Mouse (Mus musculus): ENCODE measurements at regions not wholly inside any gene's neighbourhood (a gene's known extent, or its start where the extent isn't known, plus 50 kb on each side); places are given as distances from the start of the nearest gene placed in this dataset.

DNA sequence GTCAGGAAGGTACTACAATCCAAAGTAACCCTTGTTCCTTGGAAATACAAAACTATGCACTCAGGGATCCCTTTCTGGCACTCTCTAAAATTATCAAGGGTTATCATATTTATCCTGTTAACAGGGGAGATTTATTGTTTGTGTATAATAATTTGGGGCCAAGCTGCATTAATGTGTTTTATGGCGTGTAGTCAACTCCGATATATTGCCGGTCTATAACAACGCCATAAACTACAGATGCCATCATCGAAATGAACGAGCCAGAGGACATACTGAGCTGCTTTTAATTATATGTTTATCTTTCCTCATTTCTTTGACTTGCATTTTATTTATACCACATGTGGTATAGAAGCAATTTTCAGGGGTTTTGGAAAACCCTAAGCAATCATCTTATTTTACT, 147.2 kb downstream of the Nr2f2 start:
- no peak for DNase-seq (ENCODE audit: low spot score)

GRCm38 (mm10) chr7:70217137-70217536, 149.4 kb downstream of the Nr2f2 start:
- DNase-seq (ENCODE audit: low spot score) = no peak

- DNase-seq (ENCODE audit: low spot score) = no peak
Measured at GRCm38 (mm10) chr7:70213970-70214520, 152.5 kb downstream of the Nr2f2 start.

GRCm38 (mm10) chr7:70205900-70206299, 160.6 kb downstream of the Nr2f2 start:
- no peak for DNase-seq (ENCODE audit: low spot score)

- DNase-seq (ENCODE audit: low spot score) = no peak
Measured at GRCm38 (mm10) chr7:70200188-70200587, 166.3 kb downstream of the Nr2f2 start.

DNA sequence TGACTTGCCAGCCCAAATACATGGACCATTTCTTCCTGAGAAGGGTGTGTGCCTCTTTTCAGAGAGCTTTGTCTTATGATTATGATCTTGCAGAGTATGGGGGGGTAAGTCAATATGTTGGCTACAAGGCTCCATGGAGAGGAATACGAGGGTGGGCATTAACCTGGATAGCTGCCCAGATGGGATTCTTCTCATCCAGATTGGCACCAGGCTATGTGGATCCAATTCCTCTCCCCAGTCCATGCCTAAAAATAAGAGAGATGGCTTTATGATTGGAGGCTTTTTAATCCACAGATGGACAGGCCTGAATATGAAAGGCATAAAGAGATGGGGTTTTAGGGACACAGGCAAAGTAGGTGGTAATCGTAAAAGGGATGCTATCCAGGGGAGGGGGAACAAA, 187.6 kb downstream of the Nr2f2 start:
- DNase-seq (ENCODE audit: low spot score) = no peak

GRCm38 (mm10) chr7:70178006-70178405, 188.5 kb downstream of the Nr2f2 start:
- no peak for DNase-seq (ENCODE audit: low spot score)

GRCm38 (mm10) chr7:70176686-70177259, 189.8 kb downstream of the Nr2f2 start:
- DNase-seq (ENCODE audit: low spot score) = no peak

GRCm38 (mm10) chr7:70176086-70176485, 190.4 kb downstream of the Nr2f2 start:
- no peak for DNase-seq (ENCODE audit: low spot score)

- DNase-seq (ENCODE audit: low spot score) = no peak
Measured at GRCm38 (mm10) chr7:70172431-70172830, 194.1 kb downstream of the Nr2f2 start.

DNA sequence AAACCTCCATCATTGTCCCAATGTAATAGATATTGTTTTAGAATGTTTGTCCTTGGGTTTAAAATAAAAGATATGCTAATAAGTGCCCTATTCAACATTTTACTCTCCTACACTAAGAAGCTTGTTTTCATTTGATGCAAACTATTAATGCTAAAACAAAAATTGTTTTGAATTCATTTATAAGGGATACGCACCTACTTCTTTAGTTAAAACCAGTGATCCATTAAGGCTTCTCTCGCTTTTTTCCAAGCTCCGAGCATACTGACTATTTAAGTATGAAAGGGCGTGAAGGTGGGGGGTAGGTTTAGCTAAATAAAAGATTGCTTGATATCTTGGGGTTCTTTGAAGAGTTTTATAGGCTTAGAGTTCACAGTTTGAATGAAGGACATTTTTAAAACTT, 195.1 kb downstream of the Nr2f2 start:
- no peak for DNase-seq (ENCODE audit: low spot score)

GRCm38 (mm10) chr7:70168080-70168479, 198.5 kb downstream of the Nr2f2 start:
- DNase-seq (ENCODE audit: low spot score) = no peak

GRCm38 (mm10) chr7:70166081-70166480, 200.5 kb downstream of the Nr2f2 start:
- no peak for DNase-seq (ENCODE audit: low spot score)

- DNase-seq (ENCODE audit: low spot score) = no peak
Measured at GRCm38 (mm10) chr7:70165501-70165900, 201.0 kb downstream of the Nr2f2 start.

GRCm38 (mm10) chr7:70164691-70165193, 201.8 kb downstream of the Nr2f2 start:
- DNase-seq (ENCODE audit: low spot score) = no peak

- no peak for DNase-seq (ENCODE audit: low spot score)
Measured at GRCm38 (mm10) chr7:70158531-70158930, 208.0 kb downstream of the Nr2f2 start.

- no peak for DNase-seq (ENCODE audit: low spot score)
Measured at GRCm38 (mm10) chr7:70144726-70145271, 221.7 kb downstream of the Nr2f2 start.

- DNase-seq (ENCODE audit: low spot score) = no peak
Measured at GRCm38 (mm10) chr7:70136837-70137236, 229.7 kb downstream of the Nr2f2 start.

- DNase-seq (ENCODE audit: low spot score) = no peak
Measured at GRCm38 (mm10) chr7:70135416-70135815, 231.1 kb downstream of the Nr2f2 start.

GRCm38 (mm10) chr7:70129963-70130362, 236.6 kb downstream of the Nr2f2 start:
- no peak for DNase-seq (ENCODE audit: low spot score)

GRCm38 (mm10) chr7:70122818-70123217, 243.7 kb downstream of the Nr2f2 start:
- no peak for DNase-seq (ENCODE audit: low spot score)

DNA sequence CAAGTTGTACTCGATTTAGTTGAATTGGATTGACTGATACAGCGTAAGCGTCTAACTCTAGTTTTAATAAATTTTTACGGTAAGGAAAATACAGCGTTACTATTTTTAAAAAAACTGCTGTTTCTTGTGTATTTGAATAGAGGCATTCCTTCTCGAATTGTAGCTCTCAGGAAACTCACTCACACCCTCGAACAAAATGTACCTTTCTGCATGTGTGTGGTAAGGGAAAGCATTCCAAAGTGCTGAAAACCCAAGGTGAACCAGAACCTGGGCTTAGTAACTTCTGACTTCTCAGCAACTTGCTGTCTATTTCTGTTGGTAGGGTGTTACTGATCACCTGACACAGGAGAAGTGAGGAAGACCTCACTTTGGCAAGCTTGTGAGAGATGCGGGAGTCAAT, 247.0 kb downstream of the Nr2f2 start:
- DNase-seq (ENCODE audit: low spot score) = no peak

- DNase-seq (ENCODE audit: low spot score) = no peak
Measured at GRCm38 (mm10) chr7:70118971-70119370, 247.6 kb downstream of the Nr2f2 start.
